In the genomic region with DNA sequence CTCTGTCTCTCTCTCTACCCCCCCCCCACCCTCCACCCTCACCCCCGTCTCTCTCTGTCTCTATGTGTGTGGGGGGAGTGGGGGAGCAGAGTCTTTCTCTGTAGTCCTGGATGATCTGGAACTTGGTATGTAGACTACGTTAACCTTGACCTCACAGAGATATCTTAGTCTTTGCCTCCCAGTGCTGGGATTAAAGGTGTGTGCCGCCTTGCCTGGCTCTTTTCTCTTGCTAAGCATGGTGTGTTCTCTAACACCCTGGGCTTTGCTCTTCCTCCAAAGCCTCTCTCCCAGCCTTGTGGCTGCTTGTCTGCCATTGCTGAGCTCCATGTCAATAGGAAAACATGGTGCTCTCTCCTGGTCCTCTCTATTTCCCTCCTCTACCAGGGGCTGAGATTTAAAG, we compare ENCODE assay signal across 14 mouse cellular contexts.
"Had no signal": no experiment of that assay in that cellular context is flagged by ENCODE, and none has a peak within 500 bp of the region (broad histone marks: within the 10 kb centered on the region; RNA-seq: fewer than 3 reads in every experiment).

No protein-coding gene starts in this region.

- H3K27ac ChIP-seq: midbrain, embryonic 10.5 days; midbrain, embryonic 12.5 days; neural tube, embryonic 13.5 days; neural tube, embryonic 15.5 days had no signal

- DNase-seq: lung, embryonic 14.5 days; lung, postnatal 10 days; lung, postnatal 4 days; midbrain, embryonic 14.5 days; right cerebral cortex, postnatal 14 days; thymus, adult 18-20 months; thymus, postnatal 14 days; thymus, postnatal 36 days had no signal

- H3K27me3 ChIP-seq: midbrain, embryonic 12.5 days; neural tube, embryonic 13.5 days; neural tube, embryonic 15.5 days had no signal

- ATAC-seq: midbrain, embryonic 16.5 days had no signal

- H3K9me3 ChIP-seq: midbrain, embryonic 10.5 days; midbrain, embryonic 12.5 days; neural tube, embryonic 13.5 days; neural tube, embryonic 15.5 days had no signal

- H3K4me1 ChIP-seq: midbrain, embryonic 10.5 days; midbrain, embryonic 12.5 days; neural tube, embryonic 13.5 days; neural tube, embryonic 15.5 days had no signal

- H3K4me2 ChIP-seq: lung, embryonic 14.5 days; midbrain, embryonic 12.5 days; neural tube, embryonic 13.5 days; neural tube, embryonic 15.5 days had no signal

- H3K9ac ChIP-seq: lung, embryonic 14.5 days; midbrain, embryonic 12.5 days; neural tube, embryonic 13.5 days; neural tube, embryonic 15.5 days had no signal

- H3K36me3 ChIP-seq: midbrain, embryonic 10.5 days; midbrain, embryonic 12.5 days; neural tube, embryonic 13.5 days; neural tube, embryonic 15.5 days had no signal

- H3K4me3 ChIP-seq: midbrain, embryonic 10.5 days; midbrain, embryonic 12.5 days; myocyte; neural tube, embryonic 13.5 days; neural tube, embryonic 15.5 days had no signal
